Mouse (Mus musculus) thymus, adult 18-20 months (tissue): Measurements from ENCODE around the gene Tiam1.

Experiments
- DNase-seq, 2 experiments: peaks; one replicate each; pipeline ENCODE4 v3.0.0; 2022; ENCODE audit warnings: mixed read lengths in 2 of 2

Gene Tiam1

GRCm38 (mm10) chr16:90143760-90144516 is at the start of gene Tiam1:
Gene Tiam1 (minus strand): TSS chr16:90143769.
- DNase-seq, result peak; percentile 96

GRCm38 (mm10) chr16:90191289-90191688 is 47.7 kb upstream of the Tiam1 start:
- DNase-seq, result no peak

DNA sequence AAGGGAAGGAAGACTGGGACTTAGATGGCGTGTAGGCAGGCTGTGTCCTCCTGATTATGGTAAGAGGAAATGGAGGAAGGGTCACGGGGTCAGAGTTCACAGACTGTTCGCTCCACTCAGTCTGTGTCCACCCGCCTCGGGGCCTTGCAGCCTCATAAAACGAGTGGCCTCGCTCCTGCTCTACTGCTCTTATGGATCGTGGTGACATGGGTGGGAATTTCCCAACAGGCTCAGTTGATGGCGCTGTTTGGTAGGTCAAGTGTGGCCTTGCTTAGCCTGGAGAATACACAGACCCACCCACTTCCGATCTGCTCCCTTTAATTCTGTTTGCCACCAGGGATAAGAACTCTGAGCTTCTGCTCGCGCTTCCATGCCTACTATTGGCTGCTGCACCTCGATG is 43.9 kb upstream of the Tiam1 start:
- DNase-seq, result no peak

DNA sequence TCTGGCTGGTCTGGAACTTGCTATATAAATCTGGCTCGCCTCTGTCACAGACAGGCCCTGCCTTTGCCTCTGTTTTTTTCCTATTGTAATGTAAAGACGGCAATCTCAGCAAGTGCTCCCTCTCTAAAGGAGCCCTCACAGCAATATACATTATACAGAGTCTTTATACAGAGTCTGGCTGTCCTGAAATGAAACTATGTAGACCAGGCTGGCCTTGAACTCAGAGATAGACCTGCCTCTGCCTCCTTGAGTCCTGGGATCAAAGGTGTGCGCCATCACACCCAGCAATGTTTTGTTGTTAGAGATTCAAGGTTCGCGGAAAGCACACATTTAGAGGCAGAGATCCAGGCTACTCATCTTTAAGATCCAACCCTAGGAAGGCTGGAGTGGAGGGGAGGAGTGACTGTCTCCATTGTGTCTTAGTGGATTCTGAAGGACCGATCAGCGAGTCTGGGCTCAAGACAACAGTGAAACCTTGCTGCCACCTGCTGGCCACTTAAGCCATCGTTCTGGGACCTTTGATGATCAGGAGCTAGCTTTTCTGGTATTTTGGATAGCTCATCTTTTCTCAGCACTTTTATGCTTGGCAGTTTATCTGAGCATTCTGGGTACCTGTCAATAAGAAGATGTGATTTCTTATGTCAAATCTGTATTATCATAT is 42.5 kb upstream of the Tiam1 start:
- peak in 1 of 2 experiments; percentile 31 for DNase-seq

GRCm38 (mm10) chr16:90184135-90184534 is 40.6 kb upstream of the Tiam1 start:
- DNase-seq, result no peak

GRCm38 (mm10) chr16:90181673-90182072 is 38.1 kb upstream of the Tiam1 start:
- no peak for DNase-seq

DNA sequence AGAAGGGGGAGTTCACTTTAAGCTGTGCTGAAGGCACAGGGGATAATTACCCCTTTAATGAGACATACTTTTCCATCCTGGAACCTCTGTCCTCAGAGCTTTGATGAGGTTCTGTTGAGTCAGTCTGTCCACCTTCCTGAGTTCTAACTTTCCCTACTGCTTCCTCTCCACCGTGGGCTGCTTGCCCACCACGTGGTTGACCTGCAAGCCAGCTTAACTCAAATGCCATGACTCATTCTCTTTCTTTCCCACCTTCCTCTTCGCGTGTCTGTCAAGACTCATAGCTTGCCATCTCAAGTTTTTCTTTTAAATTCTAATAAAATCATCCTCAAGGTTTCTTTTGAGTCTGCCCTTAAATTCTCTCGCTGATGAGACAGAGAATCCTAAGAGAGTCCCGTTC is 37.4 kb upstream of the Tiam1 start:
- no peak for DNase-seq

- DNase-seq, result no peak
Measured at GRCm38 (mm10) chr16:90179892-90180291, 36.3 kb upstream of the Tiam1 start.

DNA sequence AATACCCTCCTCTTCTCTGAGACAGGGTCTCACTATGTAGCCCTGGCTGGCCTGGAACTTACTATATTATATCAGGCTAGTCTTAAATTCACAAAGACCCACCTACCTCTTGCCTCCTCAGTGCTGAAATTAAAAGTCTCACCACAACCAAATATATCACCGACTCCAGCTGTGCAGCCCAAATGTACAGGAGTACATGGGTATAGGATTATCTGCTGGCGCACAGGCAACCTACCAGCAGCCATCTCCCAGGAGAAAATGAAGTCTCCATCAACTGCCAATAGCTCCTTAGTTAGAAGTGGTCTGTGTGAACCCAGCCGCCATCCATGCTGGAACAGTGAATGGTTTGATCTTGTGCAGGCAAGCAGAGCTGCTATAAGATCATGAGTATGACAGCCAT is 34.8 kb upstream of the Tiam1 start:
- DNase-seq, result no peak

GRCm38 (mm10) chr16:90177425-90177824 is 33.9 kb upstream of the Tiam1 start:
- DNase-seq, result no peak

DNA sequence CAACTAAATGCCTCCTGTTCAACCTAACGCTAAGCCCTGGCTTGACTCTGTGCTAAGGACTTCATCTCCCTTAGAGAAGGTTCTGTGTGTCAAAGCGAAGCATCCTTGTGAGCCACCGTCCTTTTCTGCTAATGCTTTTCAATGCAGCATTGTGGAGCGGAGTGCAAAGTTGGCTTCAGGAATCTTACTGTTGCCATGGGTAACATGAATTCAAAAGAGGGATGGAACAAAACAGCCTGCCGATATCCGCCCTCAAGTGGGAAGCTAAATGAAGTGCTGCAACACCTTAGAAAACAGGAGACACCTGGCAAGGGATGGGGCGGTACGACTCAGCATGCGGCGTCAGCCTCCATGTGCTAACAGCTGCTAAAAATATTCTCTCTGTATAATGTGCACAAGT is 32.9 kb upstream of the Tiam1 start:
- no peak for DNase-seq

DNA sequence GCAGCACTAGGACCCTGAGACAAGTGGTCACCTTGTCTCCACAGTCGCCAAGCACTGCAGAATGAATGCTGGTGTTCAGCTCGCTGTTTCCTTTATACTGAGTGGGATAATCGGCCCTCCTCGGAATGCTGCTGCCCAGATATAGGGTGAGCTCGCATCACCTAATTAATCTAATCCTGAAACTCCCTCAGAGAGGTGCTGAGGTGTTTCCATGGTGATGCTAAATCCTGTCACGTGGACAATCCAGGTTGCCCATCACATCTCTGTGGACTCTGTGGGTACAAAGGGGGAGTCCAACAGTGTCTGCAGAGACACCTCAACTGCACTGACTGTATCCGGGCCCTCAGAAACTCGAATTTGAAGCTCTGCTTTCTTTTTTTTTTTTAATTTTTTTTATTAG is 27.8 kb upstream of the Tiam1 start:
- no peak for DNase-seq

DNA sequence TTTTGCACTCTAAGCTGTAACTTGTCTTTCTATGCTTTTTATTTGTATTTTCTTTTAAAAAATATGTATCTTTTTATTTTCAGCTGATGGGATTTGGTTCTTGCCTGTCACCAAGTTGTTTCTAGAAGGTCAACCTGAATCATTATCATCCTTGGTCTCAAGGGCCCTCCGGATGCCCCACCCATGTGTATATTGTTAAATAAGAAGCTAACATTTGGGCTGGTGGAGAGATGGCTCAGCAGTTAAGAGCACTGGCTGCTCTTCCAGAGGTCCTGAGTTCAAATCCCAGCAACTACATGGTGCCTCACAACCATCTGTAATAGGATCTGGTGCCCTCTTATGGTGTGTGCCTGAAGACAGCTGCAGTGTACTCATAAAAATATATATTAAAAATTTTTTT is 27.1 kb upstream of the Tiam1 start:
- no peak for DNase-seq

DNA sequence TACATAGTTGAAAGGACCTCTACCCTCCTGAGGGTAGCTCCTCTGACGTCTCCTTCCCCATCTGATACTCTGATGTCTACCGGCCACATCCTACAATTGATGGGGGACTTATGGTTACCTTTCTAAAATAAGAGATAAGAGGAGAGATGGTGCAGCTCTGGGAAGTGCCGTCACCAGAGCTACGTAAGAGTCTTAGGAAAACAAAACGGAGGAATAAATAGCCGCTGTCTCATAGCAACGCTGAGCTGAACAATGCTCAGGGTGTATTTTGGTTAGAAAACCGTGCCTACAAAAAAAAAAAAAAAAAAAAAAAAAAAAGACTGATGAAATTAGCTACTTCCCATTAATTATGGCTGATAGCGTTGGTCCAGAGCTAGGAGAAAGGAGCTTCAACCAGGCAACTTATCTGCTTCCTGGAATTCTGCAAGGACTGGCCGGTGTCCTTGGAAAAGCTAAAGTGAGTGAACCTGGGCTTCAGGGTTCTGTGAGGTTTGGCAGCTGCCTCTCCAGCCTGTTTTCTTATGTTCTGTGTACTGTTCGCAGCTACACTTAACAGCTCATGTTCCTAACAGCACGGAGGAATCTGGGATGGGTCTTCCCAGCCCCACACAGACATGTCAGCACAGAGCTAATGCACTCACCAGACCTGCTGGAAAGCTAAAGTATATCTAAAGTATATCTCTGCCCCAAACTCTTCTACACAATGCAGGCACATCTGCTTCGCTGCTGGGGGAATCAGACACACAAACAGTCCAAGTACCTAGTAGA is 26.5 kb upstream of the Tiam1 start:
- DNase-seq, result no peak

DNA sequence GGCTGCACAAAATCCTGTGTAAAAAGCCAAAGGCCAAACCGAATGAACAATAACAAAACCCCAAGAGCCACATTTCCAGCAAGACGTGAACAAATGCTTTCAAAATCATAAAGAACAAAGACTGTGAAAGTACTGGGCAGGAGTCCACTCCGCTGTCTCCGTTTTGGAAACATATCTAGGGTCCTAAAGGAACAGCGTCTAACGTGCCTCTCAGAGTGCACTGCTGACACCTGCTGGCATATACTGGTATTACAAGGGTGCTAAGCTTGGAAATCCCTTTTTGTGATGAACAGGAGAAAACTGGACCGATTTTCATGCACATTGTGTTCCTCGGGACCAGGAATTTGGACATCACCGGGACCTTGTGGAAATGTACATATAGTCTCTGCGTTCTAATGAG is 24.1 kb upstream of the Tiam1 start:
- DNase-seq, result peak; percentile 31 to 33

- no peak for DNase-seq
Measured at GRCm38 (mm10) chr16:90165435-90165834, 21.9 kb upstream of the Tiam1 start.

DNA sequence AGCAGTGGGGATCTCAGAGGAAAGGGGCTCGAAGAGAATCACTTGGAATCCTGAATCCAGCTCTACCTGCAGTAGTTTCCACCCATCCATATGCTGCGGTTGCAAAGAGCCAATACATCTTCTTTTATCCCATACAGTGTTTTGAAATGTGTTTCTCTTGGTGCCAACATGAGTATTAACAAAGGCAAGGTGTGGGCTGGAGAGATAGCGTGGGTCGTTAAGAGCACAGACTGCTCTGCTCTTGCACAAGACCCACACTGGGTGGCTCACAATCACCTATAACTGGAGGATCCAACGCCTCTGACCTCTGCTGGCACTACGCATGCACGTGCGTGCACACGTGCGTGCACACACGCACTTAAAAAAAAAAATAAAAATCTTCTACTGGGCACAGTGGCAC is 21.4 kb upstream of the Tiam1 start:
- DNase-seq, result no peak

GRCm38 (mm10) chr16:90155080-90155479 is 11.5 kb upstream of the Tiam1 start:
- DNase-seq, result no peak

DNA sequence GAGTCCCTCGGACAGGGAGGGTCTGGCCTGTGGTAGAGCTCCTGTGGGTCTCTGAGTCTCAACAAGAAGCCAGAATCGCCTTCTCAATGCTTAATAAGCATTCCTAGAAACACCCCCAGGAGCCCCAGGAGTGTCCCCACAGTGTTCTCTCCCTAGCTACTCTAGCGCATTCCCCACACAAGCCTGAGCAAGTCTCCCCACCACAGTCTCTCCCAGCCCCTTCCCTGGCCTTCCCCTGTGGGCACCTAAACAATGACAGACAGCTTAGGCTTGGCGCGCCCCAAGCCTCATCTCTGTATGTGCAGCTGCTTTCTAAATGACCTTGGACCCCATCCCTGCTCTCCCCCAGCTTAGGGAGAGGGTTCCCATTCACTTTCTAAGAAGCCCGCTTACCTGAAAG is 7.3 kb upstream of the Tiam1 start:
- no peak for DNase-seq

- DNase-seq, result no peak
Measured at GRCm38 (mm10) chr16:90150126-90150525, 6.6 kb upstream of the Tiam1 start.

- no peak for DNase-seq
Measured at GRCm38 (mm10) chr16:90149335-90149734, 5.8 kb upstream of the Tiam1 start.

DNA sequence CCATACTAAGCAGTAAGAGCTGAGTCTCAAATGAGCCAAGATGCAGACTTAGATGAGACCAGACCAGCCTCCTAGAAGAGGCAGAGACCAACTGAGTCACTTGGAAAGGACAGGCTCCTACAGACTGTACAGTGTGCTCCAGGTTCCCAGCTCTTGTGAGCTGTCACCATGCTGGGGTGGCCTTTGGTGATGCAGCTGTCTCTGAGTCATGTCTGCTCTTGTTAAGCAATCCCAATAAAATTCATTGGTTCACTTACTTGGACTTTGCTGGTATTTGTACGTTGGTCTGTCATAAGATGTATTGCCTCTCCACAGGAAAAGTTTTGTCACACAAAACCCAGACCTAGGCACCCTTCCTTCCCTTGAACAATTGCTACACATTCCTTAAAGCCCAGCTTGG is 1.7 kb upstream of the Tiam1 start:
- no peak for DNase-seq

DNA sequence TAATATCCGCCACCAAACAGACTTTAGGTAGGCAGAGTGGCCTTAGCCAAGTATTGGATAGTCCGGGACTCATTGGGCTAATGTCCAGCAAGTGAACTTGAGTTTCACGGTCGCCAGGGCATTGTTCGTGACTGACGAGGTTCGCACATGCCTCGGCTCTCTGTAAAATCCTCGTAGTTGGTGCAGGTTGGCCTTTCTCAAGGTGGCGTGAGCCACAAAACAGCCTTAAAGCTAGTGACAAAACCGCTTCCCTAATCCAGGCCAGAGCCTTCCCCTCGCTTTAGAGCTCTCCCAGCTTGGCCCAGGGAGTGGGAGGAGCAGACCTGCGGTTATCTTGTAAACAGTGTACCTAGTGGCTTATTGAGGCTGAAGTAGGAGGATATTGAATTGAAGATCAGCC is 972 bp upstream of the Tiam1 start:
- no peak for DNase-seq

DNA sequence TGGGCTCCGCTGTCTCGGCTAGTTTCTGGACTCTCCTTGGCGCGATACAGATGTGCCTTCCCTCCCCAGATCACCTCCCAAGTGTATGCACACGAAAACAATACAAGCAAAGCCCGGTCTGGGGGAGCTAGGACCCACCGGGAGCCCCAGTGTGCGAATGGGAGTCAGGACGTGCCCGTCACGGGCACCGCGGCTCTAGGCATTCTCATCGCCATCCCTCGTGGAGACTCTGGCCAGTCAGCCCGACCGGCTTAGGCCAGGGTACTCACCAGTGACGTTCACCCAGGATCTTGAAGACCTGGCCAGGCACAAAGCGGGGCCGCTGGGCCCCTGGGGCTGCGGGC is 181 bp downstream of the Tiam1 start:
- no peak for DNase-seq
